Mouse (Mus musculus) inflammation-experienced regulatory T-cells, adult 16 weeks (primary cell): Measurements from ENCODE around the gene Gpcpd1. TPM values are rescaled to one million over a fixed set of nuclear protein-coding genes. Genes with fewer than 3 reads are reported as not detected.

Source experiments
- polyA plus RNA-seq: library from polyadenylated mRNA; unstranded; fragments of 100-300 nt; shearing (Covaris generic); gene quantifications from one replicate; pipeline ENCODE4 v1.2.1, GENCODE M21; 2017

The Gpcpd1 gene
- 90.1 TPM for polyA plus RNA-seq

DNA sequence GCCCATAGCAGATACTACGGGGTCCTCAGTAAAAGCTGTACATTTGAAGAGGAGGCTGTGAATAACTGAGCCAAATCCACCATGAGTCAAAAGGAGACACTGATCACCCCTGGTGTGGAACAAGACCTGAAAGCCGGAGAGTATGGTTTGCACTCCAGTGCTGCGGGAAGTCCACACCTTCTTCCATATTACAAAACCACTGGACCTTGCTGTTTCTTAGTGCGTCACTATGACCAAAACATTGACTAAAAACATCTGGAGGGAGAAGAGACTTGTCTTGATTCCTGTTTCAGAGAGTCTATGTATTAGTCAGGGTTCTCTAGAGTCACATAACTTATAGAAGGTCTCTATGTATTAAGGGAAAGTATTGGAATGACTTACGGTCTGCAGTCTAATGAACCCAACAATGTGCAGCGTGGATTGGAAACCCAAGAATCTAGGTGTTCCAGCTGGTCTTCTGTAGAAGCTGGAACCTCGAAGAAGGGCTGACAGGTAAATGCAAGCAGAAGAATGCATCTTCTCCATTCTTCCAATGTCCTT lies at the start of gene Gpcpd1:
Gpcpd1 (minus strand) TSS at position 490 of the 540 bp plus-strand sequence.

Other genes starting within 250 kb of the Gpcpd1 start
- gene Prokr2, start 202.3 kb downstream of the Gpcpd1 start, polyA plus RNA-seq = 0.13 TPM
- gene Shld1, start 99.2 kb upstream of the Gpcpd1 start, polyA plus RNA-seq = 33.1 TPM
- not detected for gene Chgb, start 193.5 kb upstream of the Gpcpd1 start, polyA plus RNA-seq
- gene Trmt6, start 228.3 kb upstream of the Gpcpd1 start, polyA plus RNA-seq = 54.9 TPM
- 2.3 TPM for gene Mcm8, start 228.4 kb upstream of the Gpcpd1 start, polyA plus RNA-seq